Mouse (Mus musculus) CD4-positive helper T cell, adult 2 months (primary cell): ENCODE measurements at regions not wholly inside any gene's neighbourhood (a gene's known extent, or its start where the extent isn't known, plus 50 kb on each side); places are given as distances from the start of the nearest gene placed in this dataset.

Source experiments
- DNase-seq: peaks from one replicate; pipeline ENCODE4 v3.0.0-alpha.2; 2012; ENCODE audit warnings: low read depth, missing footprints, low spot score

DNA sequence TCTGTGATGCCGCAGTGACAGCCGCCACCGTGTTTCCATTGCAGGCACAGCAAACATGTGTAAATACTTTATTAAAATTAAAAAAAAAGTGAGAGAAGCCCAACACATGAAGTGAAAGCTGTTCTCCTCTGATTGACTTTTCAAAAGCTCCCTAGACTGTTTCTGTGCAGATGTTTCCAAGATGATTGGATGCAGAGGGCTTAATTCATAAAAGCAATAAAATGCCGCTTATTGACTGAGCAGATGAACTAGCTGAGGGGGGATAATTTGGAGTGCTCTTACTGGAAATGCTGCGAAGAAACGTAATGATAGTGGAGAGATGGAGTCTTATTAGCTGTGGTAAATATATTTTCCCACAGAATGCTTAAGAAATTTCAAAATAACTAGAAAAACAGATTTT is 170.4 kb downstream of the Rnf144a start:
- DNase-seq, result no peak

DNA sequence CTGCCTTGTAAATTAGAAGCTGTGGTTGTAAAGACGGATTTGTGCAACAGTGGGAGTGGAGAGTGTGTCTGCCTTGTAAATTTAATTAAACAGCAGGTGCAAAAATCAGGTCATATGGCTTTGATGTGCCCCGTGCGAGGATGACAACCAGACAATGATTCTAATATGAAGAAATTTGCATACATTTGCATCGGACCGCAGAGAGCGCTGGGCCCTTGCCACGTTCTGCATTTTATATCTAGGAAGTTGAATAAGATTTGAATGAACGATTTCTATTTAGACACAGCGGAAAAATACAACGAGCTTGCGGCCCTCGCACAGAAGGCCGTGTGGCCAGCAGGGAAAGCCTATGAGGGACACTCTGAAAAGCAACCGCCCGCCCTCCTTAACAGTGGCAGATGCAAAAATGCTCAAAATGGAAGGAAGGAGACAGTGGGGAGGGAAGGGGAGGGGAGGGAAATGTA is 187.5 kb downstream of the Rnf144a start:
- no peak for DNase-seq

DNA sequence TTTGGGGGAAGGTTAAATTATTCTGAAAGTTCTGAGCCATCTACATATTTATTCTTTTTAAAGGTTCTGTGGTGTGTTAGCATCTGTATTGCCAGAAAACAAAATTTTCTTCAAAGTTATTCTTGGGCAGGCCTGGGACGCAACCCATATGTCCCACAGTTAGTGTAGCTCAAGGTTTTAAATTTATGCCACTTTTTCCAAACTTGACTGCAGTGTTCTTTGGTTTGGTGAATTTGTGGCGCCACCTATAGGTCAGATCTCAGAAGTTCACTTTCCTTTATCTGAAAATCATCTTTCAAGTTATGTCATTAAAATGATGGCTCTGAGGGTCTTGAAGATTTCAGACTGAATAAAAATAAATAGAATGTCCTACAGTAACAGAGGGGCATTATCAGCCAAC is 188.7 kb downstream of the Rnf144a start:
- DNase-seq, result peak; percentile 40

DNA sequence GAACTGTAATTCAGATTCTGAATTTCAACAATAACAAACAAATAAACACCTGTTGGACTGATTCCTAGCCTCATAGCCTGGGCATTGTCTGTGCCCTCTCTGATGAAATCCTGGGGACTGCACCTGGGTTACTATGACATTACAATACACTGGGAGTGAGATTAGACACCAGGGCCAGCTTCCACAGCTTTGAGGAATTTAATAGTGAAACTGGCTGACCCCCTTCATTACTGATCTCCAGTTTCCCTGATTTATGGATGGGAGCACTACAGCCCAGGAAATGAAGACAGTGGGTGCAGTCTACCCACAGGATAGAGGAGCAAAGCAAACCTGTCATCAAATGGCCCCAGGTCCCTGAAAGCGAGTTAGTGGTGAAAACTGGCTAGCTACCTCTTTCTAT is 202.6 kb downstream of the Rnf144a start:
- DNase-seq, result no peak

DNA sequence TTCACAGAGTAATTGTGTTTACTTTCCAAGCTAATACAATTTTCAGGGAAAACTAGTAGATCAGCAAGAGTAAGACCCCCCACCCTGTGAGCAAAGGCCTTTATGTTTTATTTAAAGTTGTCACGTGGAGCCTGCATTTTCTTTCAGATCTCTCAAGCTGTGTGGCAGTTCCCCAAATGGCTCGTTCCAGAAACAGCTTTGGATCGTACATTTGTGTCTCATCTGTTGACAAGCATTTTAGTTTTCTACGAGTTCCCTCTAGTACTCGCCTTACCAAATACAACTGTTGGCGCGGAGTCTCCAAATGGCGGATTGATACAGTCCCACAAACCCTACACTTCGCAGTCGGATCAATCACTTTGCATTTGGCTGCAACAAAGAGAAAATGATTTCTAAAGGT is 203.6 kb downstream of the Rnf144a start:
- DNase-seq, result no peak

DNA sequence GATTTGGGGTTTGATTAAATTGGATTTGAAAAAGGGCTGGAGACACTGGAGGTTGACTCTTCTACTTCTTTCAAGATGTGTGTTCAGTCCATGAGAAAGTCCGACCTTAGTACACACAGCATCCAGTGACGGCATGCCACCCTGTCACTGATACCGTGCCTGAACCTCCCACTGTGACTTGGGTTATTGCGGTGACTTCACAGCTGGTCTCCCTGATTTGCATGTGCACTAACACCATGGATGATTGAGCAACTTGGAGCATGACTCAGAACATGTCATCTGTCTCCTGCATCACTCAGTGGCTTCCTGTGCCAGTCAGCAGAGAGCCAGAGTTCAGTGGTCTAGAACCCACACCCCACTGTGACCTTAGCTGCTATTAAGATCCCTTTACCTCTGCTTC is 208.3 kb downstream of the Rnf144a start:
- peak; percentile 34 for DNase-seq

DNA sequence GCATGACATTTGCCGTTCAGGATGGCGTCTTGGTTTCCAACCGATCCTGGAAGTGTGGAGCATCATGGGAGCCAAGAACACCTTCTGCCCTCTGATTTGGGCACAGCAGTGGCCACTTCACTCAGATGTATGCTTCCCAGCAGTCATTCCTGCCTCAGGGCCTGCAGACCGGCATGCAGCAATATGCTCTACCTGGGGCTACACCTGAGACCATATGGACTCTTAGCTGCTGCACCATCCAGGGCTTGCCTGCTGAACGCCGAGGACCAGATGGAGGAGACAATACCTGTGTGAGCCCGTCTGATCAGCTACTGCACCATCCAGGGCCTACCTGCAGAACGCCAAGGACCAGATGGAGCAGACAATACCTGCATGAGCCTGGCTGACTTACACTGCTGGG is 209.0 kb downstream of the Rnf144a start:
- no peak for DNase-seq

DNA sequence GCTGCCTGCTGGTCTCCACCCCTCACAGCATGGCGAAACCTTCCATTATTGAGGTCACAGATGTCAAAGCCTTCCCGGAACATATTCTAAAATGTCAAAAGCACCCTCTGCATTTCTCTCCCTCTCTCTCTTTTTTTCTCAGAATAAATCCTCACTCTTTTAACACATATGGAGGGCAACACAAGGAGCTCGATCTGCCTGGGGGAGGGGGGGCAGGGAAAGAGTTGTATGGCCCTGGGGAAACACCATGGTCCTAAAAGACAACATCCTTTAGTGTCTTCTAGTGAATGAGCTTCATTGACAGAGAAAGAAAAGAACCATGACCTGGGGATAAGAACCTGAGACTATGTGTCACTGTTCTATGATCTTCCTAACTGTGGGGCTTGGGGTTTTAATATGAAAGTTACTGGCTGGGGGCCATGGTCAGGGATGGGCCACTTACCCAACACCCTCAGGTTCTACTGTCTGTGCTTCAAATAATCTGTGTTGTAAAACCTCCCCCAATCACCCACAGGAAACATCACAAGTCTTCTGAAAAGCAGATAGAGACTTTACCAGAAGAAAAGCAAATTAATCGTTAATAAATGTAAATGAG is 223.0 kb downstream of the Rnf144a start:
- DNase-seq, result no peak

DNA sequence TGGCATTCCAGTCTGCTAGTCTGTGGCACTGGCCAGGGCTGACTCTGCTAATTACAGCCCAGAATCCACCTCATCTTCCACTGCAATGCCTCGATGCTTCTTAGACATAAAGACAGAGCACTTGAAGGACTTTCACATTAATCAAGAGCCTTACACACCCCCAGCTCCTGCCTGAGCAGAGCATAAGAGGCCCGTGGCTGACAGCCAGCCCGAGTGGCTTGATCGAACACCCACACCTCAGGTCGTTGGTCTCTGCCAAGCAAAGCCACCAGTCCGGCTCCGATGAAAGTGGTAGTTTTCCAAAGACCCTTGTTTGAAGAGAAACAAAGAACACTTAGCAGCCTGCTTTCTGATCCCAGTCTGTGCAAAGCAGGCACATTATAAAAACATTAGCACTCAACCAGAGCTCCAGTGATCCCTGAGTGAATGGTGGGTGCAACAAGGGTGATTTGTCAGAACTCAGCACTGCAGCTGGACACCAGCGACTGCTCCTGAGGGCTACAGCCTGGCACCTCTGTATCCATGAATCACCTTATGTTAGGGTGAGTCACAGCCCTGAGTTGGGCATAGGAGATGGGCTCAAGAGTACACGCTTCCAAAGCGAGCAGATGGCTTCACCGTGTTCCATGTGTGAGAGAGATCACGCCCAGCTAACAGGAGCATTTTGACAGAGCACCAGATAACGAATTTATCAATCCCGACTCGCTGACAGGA is 223.6 kb downstream of the Rnf144a start:
- DNase-seq, result no peak

DNA sequence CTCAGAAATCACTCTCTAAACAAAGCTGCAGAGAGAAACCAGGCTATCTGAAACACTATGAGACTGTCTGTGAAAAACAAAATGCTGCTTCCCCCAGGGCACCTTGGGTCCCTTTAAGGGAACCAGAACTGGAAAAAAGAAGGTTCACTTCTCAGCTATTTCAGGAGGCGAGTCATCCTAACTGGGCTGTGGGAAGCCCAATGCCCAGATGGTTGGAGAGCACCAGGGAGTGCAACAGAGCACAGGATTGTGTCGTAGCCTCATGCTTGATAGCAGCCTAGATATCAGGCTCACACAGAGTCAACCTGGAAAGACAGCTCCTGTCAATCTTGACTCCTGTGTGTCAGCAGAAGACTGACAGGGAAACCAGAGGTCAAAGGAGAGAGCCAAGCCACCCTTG is 226.1 kb downstream of the Rnf144a start:
- no peak for DNase-seq

DNA sequence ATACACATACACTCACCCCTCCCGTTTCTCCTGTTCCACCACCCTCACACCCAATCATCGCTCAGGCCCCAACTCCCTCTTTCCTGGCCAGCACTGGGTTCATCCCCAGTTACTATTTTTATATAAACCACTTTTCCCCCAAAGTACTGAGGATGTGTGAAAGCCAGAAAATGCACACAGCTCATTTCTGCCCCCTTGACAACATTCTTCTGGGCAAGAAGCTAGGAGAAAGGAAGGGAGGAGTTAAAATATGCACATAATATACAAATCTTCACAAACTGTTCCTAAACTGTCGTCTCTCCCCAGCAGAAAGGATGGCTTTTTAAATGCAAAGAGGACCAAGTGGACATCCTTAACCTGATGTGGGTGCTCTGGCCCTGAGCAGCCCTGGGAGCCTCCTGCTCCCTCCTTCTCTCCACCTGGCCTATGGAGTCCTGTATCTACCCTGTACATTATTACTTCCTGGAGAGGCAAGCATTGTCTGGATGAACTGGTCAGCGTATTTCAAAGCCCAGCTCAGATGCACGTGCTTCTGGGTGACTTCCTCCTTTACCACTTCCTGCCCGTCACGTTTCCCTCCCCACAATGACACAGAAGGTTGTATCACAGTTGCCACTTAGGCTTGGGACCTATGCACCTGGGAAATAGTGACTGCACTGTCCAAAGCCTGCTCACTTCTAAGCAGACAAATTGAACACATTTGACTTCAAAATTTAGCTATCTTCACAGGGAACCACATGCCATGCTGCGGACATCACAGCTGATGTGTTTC is 227.8 kb downstream of the Rnf144a start:
- DNase-seq, result peak; percentile 68

DNA sequence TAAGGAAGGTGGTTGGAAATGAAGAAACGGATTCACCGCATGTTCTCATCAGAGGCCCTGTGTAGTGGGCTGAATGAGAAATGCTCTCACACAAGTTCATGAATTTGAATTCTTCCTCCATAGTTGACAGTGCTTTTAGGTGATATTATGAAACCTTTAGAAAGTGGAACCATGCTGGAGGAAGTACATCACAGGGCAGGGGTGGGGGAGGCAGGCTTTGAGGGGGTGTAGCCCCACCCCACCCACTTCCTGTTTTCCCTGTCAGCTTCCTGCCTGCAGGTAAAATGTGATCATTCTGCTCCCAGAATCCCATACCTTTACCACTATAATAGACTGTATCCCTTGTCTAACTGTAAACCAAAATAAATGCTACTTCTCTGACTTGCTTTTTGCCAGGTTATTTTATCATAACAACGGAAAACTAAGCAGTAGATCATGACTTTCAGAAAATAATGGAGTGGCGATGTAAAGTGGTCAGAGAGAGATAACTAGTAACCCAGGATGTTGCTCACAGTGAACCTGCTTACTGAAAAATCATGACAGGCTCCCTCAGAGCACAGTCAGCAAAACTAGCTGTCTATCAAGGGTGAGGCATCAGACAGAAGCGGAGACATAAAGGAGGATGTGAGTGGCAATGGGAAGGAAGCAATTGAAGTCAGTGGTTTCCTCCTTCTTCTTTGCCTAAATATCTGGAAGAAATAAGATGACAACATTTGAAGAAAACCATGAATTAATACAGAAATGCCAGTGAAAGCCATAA is 230.2 kb downstream of the Rnf144a start:
- peak; percentile 65 for DNase-seq

DNA sequence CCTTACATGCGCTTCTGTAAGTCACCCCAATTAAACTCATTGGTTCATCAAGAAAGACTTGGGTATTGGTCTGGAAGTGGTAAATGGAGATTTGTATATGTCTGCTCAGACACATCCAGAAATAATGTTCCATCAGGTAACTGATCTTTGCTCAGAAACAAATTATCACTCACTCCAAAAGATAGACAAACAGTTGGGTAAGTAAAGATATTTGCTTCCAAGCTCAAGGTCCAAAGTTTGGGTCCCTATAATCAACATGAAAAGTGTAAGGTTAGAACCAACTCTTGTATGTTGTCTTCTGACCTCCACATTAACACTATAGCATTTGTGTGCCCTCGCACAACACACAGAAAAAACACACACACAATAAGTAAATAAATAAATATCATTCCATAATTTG is 232.0 kb downstream of the Rnf144a start:
- no peak for DNase-seq

DNA sequence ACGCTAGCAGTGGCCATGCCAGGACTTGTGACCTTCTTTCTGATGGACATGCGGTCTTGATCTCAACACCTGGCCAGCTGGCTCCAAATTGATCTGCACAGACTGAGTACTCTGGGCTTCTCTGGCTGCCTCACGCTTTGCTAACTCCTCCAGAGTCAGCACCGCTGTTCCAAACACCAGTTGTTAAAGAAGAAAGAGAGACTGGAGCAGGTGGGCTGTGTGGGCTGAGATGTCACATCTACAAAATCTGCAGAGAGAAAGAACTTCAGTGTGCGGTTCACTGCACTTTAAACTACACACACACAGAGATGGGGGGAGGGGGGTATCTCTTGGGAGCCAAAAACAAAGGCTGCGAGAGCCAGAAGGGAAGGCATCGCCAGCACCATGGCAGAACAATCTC is 234.2 kb downstream of the Rnf144a start:
- no peak for DNase-seq

DNA sequence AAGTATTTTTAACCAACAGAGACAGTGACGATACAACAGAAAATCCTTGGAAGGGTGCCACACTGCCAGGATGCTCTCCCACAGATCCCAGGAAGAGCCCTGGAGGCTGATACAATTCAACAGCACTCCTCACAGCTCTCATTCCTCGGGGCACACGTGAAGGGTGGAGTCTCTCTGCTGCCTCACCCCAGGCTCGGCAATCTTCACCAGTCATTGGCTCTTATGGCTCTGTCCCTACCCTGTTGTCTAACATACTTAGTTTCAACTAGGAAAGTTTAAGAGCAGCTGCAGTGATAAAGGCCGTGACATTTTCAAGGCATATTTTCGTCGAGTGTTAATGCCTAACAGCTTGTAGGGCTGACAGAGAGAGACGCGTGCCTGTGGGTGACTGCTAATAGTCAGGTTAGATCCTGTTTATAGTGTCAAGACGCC is 238.8 kb downstream of the Rnf144a start:
- DNase-seq, result no peak

DNA sequence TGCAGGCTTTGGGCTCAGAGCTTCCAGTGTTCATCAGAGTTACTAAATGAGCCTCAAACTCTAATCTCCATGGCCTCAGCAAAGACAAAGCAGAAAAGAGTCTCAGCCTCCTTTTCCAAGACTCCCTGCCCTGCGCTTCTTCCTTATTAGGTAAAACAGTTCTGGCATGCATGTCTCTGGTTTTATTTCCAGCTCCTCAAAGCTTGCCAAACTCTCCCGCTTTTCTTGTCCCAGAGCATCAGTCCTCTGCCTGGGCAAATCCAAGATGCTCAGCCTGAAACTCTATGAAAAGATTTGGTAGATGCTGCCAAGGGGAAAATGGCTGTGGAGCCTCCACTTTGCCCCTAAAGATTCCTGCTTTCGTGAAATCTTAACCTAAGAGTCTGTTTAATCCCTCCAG is 251.6 kb downstream of the Rnf144a start:
- no peak for DNase-seq

DNA sequence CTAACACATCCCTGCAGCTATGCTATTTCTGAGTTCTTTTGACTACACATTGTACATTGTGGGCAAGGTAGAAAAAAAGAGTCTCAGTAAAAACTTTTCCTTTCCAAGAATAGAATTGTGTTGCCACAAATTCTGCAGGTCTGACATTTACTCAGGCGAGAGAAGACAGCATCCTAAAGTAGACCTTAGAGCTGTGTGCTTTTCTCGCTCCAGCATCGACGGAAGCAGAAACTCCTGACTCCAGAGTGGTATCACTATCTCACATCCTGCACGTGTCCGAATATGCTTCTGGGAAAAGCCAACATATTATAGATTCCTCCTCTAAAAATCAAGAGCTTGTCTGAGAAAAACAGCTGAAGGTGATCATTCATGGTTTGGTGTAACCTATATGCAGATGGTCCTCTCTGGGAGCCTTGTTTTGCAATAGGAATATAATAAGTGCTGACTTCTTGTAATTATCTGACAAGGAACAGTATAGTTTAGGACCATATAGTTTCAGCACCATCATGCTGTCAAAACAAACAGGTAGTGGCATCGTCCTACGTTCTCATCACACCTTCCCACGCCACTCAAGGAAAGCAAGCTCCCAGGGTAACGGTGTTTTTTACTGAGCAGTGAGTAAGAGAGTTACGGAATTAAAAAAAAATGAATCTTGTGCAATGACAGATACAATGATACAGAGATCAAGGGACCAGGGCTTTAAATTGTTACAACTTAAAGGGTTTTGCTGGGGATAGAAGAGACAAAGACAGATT is 254.0 kb downstream of the Rnf144a start:
- DNase-seq, result no peak

DNA sequence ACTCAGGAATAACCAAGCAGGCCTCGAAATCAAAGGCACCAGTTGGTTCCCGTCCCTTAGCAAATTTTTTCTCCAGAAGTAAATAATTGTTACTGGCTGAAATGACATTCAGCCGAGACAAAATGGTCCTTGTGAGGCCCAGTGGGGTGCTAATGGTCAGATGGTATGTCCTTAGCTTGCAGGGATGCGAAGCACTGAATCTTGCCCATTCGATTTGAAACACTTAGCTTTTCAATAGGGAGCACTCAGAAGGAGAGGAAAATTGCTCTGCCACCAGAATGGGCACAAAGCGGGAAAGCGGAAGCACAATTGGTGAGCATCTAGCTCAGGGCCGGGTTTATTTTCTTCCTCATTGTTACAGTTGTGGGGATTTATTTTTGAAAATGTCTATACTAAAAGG is 262.1 kb downstream of the Rnf144a start:
- no peak for DNase-seq

DNA sequence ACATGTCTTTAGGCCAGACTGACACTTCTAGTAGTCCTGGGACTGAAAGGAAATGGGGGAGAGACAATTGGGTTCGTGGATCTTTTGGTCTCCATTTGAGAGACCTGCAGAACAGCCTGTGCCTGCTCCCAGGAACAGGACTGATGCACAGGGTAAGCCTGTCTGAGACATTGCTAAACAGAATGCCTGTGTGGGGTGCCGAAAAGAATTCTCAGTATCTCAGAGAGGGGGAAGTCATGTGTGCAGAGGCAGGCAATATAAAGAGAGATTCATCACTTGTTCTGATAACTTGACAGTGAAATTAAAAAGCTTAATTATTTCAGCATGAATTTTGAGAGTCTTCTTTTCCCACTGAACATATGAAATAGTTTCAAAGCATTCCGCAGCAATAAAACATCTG is 268.7 kb downstream of the Rnf144a start:
- no peak for DNase-seq

DNA sequence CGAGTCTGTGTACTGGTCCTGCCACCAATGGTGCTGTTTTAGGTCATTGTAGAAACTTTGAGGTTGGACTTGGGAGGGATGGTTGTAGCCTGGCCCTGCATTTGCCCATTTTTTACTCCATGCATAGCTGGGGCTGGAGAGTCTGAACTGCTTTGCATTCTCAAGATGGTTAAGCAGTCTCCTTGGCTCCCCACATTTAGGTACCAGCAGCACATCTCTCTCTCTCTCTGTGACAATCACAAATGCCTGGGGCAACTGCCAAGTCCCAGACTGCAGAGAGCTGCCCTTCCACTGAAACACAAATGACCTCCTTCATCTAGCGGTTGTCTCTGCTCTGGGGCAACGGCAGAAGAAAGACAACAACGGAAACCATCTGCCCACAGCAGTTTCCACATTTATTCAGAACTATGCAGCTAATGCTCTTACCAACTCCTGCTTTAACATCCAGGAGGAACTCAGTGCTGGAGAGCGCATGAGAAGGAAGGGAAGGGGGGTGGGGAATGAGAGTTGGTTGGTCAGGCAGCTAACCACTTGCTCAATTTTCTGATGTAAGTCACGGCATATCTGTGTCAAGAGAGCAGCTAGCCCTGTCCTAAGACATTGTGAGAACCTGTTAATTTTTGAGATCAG is 269.9 kb downstream of the Rnf144a start:
- no peak for DNase-seq

DNA sequence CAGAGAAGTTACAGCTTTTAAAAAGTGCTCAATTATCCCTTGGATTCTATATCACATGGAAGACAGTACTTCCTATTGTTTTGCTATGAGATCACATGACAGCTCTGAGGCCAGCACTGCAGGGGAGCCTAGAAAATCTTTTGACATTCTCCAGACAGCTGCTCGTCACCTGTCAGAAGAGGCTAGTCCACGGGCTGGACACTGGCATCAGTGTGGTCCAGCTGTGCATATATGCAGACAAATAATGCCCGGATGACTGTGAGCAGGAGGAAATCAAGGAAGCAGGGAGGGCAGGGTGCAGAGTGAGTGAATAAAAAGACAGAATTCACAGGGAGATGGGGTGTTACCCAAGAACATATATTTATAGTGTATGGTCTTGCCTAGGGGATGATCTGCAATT is 270.4 kb downstream of the Rnf144a start:
- DNase-seq, result no peak
